Mouse (Mus musculus) liver, postnatal 0 days (tissue): ENCODE measurements around the gene Cbx5.
A peak's percentile ranks its signal among the peaks of the same experiment; 100 is the strongest.

Source experiments
- CTCF ChIP-seq: sonication (generic); IDR thresholded peaks from 2 replicates; pipeline ENCODE4 v1.5.1; 2016; ENCODE audit warnings: antibody characterized with exemption, low read depth
- EP300 ChIP-seq: IDR thresholded peaks from 2 replicates; pipeline ENCODE4 v1.6.1; 2016; ENCODE audit warnings: antibody characterized with exemption, low read depth, mild to moderate bottlenecking

DNA sequence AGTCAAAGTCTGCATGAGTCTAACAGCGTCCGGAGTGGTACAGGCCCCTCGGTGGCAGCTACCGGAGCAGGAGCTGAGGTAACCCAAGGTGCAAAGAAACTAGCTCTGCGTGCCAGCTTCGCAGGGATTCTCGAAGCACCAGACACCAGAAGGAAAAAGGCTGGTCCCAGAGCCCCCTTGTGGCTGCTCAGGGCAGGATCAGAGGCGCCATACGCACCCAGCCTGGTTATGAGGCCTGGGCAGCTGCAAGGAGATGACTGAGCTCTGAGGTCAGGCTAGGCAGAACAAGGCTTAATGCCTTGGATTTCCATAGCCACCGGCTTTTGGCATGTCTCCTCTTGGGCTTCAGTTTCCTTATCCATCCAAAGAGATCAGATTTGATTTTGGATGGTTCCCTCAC is 67.1 kb downstream of the Cbx5 start:
- TF ChIP-seq CTCF = peak; percentile 79
- TF ChIP-seq EP300 = no peak
